Mouse (Mus musculus) heart, embryonic 15.5 days (tissue): Measurements from ENCODE around the gene Paqr9. TPM values are rescaled to one million over a fixed set of nuclear protein-coding genes. Genes with fewer than 3 reads are reported as not detected.

Experiments
- ATAC-seq: fragments of 200-750 bp; cut with Nextera tagmentation; replicated peaks from 2 replicates; pipeline ENCODE4 v1.8.0; 2017; ENCODE audit warnings: low read depth, moderate TSS enrichment; ENCODE audit not compliant: insufficient number of reproducible peaks, insufficient read depth, low FRiP score
- H3K27ac ChIP-seq: fragments of 300-500 bp; sonication (generic); 2 replicates; pipeline ENCODE4 v1.5.1; 2015; ENCODE audit warnings: mild to moderate bottlenecking, inconsistent platforms
- H3K27me3 ChIP-seq: fragments of 300-500 bp; sonication (generic); 2 replicates; pipeline ENCODE4 v1.6.1; 2015; ENCODE audit warnings: inconsistent platforms
- H3K36me3 ChIP-seq: fragments of 300-500 bp; sonication (generic); 2 replicates; pipeline ENCODE4 v1.6.1; 2015; ENCODE audit warnings: mild to moderate bottlenecking, inconsistent platforms
- H3K4me1 ChIP-seq: fragments of 300-500 bp; sonication (generic); replicated peaks from 2 replicates; pipeline ENCODE4 v1.6.1; 2015; ENCODE audit warnings: inconsistent platforms
- H3K4me2 ChIP-seq: fragments of 300-500 bp; sonication (generic); 2 replicates; pipeline ENCODE4 v1.6.1; 2015; ENCODE audit warnings: inconsistent platforms, mild to moderate bottlenecking, moderate library complexity
- H3K4me3 ChIP-seq: fragments of 300-500 bp; sonication (generic); 2 replicates; pipeline ENCODE4 v1.5.1; 2015; ENCODE audit warnings: mild to moderate bottlenecking, inconsistent platforms
- H3K9ac ChIP-seq: fragments of 300-500 bp; sonication (generic); 2 replicates; pipeline ENCODE4 v1.6.1; 2015; ENCODE audit warnings: mild to moderate bottlenecking, inconsistent platforms
- H3K9me3 ChIP-seq: fragments of 300-500 bp; sonication (generic); replicated peaks from 2 replicates; pipeline ENCODE4 v1.6.1; 2016; ENCODE audit warnings: inconsistent platforms
- WGBS: fragments of 180-500 bp; shearing (Covaris S2); methylation state at CpG from one replicate; pipeline ENCODE4 v1.1.7; 2015; ENCODE audit warnings: mixed read lengths; 5-methylcytosine and 5-hydroxymethylcytosine counted together
- polyA plus RNA-seq: library from polyadenylated mRNA; unstranded; fragments of >200 nt; fragmentation: Nextera tagmentation; extraction: Ambion mirVana; gene quantifications from 2 replicates; pipeline ENCODE4 v1.2.1, GENCODE M21; 2015

The Paqr9 gene
- polyA plus RNA-seq, 1 experiment from 2014 or later = 0.52 TPM

GRCm38 (mm10) chr9:95612246-95612768 lies 52.9 kb downstream of the Paqr9 start:
- 71% methylated on average over 8 of the region's 8 CpGs for WGBS
- H3K9ac ChIP-seq = no peak overlapping the region
- no peak for ATAC-seq
- no peaks in the 10 kb centered on the region for H3K27me3 ChIP-seq
- no peak overlapping the region for H3K4me3 ChIP-seq
- H3K36me3 ChIP-seq = no peaks in the 10 kb centered on the region
- H3K27ac ChIP-seq = no peak overlapping the region
- no peaks in the 10 kb centered on the region for H3K9me3 ChIP-seq
- no peak overlapping the region for H3K4me2 ChIP-seq
- no peaks in the 10 kb centered on the region for H3K4me1 ChIP-seq

- H3K4me2 ChIP-seq = no peak overlapping the region
- no peaks in the 10 kb centered on the region for H3K9me3 ChIP-seq
- no peaks in the 10 kb centered on the region for H3K36me3 ChIP-seq
- WGBS = 39% methylated on average over 8 of the region's 9 CpGs
- no peak overlapping the region for H3K9ac ChIP-seq
- no peak for ATAC-seq
- H3K27me3 ChIP-seq = no peaks in the 10 kb centered on the region
- no peak overlapping the region for H3K4me3 ChIP-seq
- no peaks in the 10 kb centered on the region for H3K4me1 ChIP-seq
- no peak overlapping the region for H3K27ac ChIP-seq
Measured at GRCm38 (mm10) chr9:95613426-95614127, 54.1 kb downstream of the Paqr9 start.

GRCm38 (mm10) chr9:95614861-95615615 lies 55.6 kb downstream of the Paqr9 start:
- 68% methylated on average over 14 of the region's 14 CpGs for WGBS
- Histone ChIP-seq H3K4me3 (no peak overlapping the region), H3K4me1 (no peaks in the 10 kb centered on the region), H3K27ac (no peak overlapping the region), H3K9me3 (no peaks in the 10 kb centered on the region), H3K4me2 (no peak overlapping the region), H3K36me3 (no peaks in the 10 kb centered on the region), H3K27me3 (no peaks in the 10 kb centered on the region), H3K9ac (no peak overlapping the region)
- no peak for ATAC-seq

- no peak overlapping the region for H3K9ac ChIP-seq
- ATAC-seq = no peak
- no peaks in the 10 kb centered on the region for H3K36me3 ChIP-seq
- 70% methylated on average over 3 of the region's 3 CpGs for WGBS
- no peaks in the 10 kb centered on the region for H3K27me3 ChIP-seq
- H3K4me3 ChIP-seq = no peak overlapping the region
- H3K27ac ChIP-seq = no peak overlapping the region
- no peaks in the 10 kb centered on the region for H3K4me1 ChIP-seq
- H3K9me3 ChIP-seq = no peaks in the 10 kb centered on the region
- no peak overlapping the region for H3K4me2 ChIP-seq
Measured at GRCm38 (mm10) chr9:95615961-95616360, 56.5 kb downstream of the Paqr9 start.

Other genes with a start within 250 kb of the Paqr9 start
- gene Chst2, start 152.9 kb upstream of the Paqr9 start, polyA plus RNA-seq = 1.9 and 2.8 TPM in 2 replicates
- 67.8 and 92.3 TPM in 2 replicates for gene U2surp, start 47.7 kb upstream of the Paqr9 start, polyA plus RNA-seq
- 0.97 and 3.5 TPM in 2 replicates for gene Pcolce2, start 77.9 kb downstream of the Paqr9 start, polyA plus RNA-seq
- 2.7 and 2.9 TPM in 2 replicates for gene Trpc1, start 190.7 kb downstream of the Paqr9 start, polyA plus RNA-seq